Mouse (Mus musculus) fibroblast of lung, adult 2 months (primary cell): ENCODE data around the gene Sema3g.

Experiments
- DNase-seq: peaks from one replicate; pipeline ENCODE4 v3.0.0-alpha.2; 2011; ENCODE audit warnings: low read depth

Sema3g gene

DNA sequence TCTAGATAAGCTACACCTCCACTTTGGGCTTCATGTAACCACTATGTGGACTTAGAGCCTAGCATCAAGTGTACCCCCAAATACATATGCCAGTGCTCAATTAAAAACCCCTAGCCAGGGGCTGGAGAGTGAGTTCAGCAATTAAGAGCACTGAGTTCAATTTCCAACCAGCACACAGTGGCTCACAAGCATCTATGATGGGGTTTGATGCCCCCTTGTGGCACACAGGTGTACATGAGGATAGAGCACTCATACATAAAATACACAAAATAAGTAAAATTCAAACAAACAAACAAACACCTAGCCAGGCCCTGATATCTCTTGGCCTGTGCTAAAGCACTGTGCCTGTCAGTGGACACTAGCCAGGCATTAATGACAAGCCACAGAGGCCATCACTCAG, 21.7 kb upstream of the Sema3g start:
- DNase-seq, result no peak

DNA sequence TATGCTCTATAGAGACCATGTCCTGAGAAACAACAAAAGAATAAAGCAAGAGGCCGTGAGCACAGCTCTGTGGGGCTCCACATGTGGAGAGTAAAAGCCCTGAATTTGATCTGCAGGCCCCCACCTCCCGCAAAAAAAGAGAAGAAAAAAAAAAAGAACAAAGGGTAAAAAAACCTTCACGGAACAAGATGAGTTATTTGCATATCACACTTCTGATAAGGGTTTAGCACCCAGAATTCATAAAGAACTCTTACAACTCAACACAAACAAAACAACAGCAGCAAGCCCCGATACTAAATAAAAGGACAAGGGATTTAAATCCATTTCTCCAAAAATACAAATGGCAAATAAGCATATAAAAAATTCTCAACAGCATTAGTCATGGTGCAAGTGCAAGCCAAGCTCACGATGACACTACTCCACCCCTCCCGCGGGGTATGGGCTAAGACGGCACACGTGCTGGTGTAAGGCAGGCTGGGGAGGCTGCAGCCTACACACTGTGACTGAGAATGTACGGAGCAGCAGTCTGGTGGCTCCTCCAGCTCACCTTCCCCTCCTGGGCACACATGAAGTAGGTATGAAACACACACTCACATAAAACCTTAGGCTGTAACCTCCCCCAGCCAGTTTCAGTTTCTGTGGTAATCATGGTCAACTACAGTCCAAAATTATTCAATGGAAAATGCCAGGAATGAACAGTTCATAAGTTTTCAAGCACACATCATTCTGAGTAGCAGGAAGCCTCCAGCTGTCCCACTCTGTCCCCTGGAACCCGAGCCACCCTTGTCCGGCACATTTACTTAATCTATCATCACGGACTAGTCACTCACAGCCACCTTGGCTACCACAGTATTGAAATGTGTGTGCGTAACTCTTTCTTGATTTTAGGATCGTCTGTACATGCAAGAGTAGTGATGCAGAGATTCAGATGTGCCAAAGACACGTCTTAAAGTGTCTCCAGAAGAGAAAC, 19.8 kb upstream of the Sema3g start:
- no peak for DNase-seq

DNA sequence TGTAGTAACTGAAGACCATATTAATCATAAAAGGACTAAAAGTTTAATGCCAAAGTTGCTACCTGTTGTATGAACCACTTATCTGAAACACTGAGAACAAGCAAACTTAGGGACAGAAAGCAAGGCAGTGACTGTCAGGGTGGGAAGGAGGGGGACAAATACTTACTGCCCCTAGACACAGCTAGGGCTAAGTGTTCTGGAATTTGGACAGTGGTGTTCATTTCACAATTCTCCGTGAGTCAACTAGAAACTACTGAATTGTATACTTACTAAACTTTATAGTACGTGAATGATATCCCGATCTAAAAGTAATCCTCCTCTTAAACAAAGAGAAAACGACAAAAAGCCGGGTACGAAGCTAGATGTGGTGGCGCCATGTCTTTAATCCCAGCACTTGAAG, 18.1 kb upstream of the Sema3g start:
- DNase-seq, result no peak

DNA sequence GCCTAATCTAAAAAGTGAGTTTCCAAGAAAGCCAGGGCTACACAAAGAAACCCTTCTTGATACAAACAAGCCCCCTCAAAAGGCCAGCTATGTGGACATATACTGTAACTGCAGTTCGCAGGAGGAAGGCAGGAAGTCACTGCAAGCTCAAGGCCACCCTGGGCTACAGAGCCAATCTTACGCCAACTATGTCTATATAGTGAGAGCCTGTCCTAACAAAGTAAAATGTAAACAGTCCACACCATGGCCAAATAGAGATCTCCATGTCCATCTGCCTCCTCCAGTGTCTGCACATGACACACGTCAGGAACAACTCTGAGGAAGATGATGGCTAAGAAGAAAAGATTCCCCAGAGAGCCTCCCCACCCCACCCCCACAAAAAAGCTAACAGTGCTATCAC, 17.6 kb upstream of the Sema3g start:
- DNase-seq, result no peak

DNA sequence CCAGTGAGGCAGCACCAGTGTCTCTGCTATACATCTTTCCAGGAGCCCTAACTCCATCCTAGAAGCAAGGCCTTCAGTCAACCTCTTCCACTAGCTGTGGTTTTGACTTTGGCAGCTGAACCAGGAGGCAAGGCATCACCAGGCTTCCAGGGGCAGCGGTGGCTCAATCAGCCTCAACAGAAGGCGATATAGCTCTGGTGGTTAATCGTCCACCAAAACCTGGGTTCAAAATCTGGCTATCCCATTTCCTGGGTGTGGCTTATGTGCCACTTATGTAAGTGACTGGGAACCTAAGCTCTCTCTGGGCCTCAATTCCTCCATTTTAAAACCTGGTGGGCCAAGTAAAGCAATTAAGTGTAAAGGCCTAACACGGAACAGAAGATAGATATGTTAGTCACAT, 12.8 kb upstream of the Sema3g start:
- DNase-seq, result no peak

DNA sequence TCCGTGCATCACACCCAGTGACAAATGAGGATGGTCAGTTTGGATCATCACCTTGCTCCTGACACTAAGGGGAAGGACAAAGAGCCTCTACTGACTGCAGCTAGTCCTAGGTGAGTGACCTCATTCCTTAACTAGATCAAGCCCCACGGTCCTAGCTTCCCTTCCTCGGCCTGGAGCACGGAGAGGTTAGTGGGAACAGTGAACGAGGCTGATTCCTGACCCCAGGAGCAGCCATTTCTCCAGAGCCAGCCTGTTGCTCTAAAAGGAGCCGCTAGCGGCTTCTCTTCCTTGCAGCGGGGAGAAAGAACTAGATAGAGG, 12.5 kb upstream of the Sema3g start:
- DNase-seq, result no peak

DNA sequence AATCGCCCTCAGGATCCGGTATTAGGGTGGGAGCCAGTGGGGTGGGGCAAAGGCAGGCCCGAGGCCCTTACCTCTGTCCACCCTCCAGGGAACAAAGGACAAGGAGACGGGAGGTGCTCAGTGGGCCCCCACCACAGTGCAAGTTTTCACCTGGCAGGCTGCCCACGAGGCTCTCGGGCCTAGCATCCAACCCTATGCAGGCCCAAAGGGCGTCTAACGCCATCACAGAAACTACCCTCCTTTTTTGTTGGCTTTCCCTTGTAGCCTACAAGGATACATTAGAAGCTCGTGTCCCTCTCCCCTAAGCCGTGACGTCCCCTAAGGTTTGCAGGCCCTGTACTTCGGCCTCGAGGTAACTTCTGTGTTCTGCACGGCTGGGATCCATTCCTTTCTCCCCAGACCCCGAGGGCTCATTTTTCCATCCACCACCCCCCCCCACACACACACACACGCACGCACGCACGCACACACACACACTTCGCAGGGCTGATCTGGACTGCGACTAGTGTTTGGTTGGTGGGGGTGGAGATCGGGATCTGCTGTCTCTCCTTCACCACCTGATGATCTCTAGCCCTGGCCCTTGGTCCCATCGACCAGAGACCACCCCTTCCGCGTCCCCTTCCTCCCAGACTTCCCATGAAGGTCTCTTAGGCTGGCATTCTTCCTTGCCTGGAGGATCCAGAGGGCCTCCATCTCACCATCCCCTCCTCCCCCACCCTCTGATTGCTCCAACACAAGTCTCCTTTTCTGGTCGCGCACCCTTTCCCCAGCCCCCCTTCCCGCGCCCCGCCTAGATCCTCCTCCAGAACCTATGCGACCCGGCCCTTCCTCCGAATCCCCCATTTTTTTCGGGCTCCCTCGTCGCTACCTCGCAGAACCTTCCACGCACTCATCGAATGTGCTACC, 11.8 kb upstream of the Sema3g start:
- no peak for DNase-seq

DNA sequence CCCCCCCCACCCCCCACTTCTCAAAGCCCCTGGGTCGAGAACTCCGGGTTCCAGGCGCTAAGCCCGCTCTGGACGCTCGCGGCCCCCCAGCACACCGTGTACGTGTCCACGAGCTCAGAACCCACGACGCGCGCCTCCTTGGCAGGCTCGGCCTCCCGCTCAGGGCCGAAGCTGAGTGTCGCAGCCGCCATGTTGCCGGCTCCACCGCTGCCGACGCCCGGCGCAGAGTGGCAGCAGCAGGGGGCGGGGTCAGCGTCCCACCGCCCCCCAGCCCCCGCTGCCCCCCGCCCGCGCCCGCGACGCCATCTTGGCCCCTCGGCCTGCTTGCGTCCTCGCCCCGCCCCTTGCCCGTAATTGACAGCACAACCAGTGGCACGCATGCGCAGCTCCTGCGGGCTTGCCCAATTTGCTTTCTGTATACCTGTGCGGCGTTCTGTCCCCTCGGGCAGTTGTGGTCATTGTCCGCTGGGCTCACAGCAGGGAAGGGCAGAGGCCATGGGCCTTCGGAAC, 11.1 kb upstream of the Sema3g start:
- DNase-seq, result no peak

DNA sequence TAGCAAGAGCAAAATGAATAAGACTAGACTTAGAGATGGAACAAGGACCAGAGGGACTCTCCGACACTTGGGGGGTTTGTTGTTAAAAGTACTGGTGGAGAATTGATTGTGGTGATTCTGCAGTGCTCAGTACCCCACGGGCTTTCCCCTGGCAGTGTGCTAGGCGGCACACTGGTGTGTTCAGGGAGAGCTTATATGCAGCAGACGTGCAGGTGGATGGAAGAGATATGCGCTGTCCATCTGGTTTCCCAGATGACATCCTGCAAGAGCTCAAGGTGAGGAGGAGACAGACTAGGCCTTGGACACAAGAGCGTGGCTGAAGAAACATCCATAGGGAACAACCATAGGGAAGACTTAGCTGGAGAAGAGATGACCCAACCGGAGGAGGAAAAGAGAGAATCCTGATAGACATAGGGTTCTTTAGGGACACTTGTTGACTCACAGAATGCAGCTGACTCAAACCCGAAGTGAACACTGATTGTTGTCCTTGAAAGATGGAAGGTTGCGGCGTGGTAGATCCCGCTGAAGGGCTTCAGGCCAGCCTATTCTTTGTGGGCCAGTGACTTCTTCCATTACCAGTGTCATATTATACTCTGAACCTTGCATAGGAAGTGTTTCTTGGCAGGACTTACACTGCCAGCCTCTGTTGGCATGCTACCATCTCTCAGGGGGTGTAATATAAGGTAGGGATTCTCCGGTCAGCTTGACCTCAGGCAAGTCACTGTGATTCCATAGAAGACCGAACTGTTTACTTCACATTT, 10.4 kb upstream of the Sema3g start:
- no peak for DNase-seq

DNA sequence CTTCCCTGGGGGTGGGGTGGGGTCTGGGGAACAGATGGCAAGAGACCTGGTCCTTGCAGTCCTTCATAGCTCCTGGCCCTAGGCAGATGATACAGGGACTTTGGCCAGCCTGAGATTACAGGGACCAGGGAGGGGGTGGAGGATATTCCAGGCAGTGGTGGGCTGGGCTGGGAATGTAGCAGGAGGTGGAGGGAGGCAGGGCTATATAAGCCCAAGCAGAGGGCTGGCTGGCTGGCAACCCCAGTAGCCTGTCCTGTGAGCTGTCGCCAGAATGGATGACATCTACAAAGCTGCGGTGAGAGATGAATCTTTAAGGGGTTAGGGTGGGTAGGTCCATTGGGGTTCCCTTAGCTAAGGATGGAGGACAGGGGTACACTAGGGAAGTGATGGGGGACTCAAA, 9.6 kb upstream of the Sema3g start, which contains the start of gene Tnnc1:
Tnnc1 (plus strand) TSS at position 229 of the 400 bp plus-strand sequence.
- DNase-seq, result no peak

DNA sequence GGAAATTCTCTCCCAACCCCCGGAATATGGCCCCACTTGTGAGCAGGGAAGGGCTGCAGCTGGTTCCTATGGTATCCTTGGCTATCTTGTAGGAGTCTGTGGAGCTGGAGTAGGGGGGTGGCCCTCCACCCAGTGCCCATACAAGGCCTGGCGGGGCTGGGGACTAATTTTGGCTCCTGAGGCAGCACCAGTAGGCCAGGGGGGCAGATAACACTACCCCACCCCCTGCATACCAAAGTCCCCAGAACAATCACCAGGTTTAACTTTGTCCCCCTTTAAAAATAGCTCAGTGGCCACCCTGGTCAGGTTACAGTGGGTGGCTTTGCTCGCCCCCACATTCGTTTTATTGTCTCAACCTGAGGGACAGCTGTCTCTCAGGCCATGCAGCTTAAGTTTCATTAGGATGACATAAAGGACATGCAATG, 8.5 kb upstream of the Sema3g start:
- no peak for DNase-seq

DNA sequence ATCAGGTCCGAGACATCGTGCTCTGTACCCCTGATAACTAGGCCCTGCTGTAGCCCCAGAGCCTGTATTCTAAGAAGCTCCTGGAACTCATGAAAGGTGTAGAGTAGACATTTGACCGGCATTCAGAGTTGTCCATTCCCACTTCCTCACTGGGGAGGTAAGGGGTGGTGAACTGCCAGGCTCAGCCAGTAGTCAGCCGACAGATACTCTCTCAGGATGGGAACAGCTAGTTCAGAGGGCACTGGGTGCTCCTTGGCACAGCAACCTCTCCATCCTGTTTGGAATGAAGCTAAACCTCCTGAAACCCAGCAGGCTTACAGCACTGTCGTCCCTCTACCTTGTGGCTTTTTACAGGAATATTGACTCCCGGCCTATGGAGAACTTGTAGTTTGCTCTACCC, 5.8 kb upstream of the Sema3g start:
- no peak for DNase-seq

DNA sequence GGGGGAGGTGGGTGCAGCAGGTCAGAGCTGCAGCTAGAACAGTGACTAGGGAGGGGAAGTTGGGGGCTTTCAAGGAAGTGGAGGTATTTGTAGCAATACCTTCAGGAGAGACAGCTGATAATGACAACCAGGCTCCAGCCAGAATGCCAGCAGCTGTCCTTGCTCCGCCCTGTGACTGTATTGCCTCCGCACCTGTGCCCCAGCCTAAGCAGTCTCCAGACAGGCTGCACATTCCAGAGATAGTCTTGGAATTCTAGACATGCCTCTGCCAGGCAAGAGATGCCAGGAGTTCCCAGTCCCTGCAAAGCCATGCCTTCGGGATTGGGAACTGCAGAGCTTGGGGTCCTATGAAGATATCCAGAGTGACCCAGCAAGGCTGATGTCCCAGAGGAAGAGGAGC, 5.2 kb upstream of the Sema3g start:
- DNase-seq, result no peak

DNA sequence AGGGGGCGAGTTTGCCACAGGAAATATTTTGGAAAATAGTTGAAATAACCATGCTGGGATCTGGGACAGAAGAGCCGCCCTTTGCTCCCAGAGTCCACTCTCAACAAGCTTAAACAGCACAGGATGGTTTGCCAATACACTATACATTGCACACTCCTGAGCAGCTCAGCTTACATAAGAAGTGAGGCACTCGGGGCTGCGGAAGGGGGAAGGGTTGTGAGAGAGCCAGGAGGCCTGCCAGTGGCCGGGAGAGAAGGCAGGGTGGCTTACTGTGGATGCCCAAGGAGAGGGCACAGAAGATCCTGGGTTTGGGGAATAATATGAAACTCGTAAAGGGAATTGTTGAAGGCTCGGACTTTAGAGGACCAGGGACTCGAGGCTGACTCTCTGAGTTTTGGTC, 3.8 kb upstream of the Sema3g start:
- DNase-seq, result no peak

DNA sequence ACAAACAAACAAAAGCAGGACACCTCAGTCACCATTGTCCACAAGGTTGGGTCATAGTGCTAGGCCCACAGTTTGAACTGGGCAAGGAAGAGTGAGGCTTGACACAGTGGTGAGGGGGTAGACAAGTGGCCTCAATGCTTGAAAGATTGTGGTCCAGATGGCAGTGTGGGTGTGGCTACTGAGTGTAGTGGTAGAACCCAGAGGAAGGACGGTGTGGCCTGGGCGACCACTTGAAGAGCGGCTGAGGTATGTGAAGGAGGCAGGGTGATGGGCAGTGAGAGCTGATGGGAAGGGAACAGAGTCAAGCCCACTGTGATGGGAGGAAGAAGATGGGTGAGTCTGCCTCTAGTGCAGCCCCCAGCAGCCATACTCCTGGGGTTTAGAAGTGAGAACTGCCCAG, 3.0 kb upstream of the Sema3g start:
- no peak for DNase-seq

DNA sequence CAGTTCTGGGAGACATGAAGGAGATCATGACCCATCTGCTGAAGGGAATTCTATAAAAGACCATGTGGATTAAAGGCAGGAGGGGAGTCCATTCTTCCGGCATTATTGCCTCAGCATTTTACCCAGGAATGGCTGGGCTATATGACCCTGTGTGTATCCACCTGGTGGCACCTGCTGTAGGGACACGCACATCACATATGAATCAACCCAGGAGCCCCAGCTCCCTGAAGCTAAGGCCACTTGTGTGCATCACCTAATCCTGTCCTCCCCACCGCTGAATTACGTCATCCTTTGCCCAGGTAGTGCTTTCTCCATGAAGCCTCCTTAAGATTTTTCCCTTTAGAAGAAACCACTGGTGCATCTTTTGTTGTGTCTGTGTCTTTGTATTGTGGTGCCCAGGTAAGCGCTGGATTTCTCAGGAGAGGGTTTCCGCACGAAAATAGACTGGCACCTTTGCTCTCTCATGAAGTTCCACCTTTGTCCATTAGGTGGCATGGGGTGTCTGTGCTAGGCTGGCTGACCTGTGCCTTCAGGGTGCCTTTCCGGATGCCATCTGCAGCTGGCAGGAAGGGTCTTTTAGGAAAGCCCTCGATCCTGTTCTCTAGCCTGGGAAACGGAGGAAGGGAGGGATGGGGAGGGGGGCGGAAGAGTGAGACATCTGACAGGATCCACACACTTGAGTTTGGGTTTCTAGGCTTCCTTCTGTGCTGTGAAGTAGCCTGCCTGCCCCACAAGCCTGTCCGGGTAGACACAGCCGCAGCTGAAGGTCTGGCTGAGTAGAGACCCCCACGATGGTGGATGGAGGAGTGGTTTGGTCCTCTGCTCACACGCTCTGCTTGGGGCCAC, 2.3 kb upstream of the Sema3g start:
- no peak for DNase-seq

DNA sequence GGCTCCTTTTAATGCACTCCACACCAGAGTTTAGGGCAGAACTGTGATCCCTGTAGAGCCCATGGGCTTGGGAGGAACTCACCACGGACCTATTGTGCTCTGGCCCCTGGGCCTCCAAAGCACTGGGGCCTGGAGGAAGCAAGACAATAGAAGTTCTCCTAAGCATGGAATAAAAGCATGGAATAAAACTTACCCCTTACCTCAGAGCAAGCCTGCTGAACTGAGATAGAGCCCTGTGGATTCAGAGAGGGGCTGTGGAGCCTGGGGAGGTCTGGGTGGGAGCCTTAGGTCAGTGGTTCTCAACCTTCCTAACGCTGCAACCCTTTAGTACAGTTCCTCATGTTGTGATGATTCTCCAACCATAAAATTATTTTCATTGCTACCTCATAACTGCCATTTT, 814 bp upstream of the Sema3g start, which contains the start of gene Nisch:
Nisch (minus strand) TSS at position 101 of the 400 bp plus-strand sequence.
- no peak for DNase-seq

DNA sequence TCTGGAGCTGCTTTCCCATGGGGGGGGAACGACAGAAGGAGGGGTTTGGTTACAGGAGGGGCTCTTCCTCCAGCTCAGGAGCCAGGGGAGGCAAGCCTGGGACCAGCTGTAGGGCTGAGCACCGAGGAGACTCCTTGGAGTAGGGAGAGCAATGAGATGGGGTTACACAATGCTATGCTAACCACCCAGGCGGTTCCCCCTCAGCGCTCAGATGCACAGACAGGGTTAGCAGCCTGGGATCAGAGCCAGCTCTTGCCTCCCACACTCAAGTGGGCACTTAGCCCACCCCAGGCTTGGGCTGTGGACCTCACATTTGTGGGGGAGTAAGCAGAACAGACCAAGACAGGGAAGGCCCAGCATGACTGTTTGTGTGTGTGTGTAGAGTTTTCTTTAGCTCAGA, 9.3 kb downstream of the Sema3g start:
- DNase-seq, result peak; percentile 60

DNA sequence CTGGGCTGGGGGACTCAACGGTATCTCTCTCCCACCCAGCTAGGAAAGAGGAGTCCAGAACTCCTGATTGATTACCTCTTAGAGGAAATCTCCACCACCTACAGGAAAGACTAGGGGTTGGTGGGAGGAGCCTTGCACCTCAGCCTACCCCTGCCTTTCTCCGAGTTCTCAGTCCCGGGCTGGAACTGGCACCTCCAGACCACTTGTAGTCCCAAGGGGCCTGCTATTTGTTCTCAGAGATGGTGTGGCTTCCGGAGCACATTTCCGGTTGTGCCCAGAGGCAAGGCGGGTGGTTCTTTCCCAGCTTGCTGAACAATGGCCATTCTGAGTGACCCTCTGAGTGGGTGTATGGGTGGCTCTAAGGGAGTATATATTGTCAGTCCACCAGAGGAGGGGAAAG, 10.6 kb downstream of the Sema3g start:
- DNase-seq, result no peak

DNA sequence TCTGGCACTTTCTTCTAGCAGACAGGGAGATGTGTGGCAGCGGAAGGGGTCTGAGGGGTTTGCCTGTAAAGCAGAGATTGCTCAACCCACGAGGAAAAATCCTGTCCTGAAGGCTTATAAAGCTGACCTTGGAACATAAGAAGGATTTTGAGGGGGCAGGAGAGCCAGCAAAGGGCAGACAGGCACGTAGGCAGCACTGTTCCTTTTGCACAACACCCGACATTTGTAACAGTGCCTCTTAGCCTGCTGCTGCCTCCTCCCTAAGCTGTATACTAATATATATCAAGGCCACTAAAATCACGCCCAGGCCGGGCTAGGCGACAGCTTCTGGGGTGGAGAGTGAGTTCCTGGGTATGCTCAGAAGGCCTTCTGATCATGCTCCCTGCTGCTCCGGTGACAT, 12.8 kb downstream of the Sema3g start:
- no peak for DNase-seq
